Mouse (Mus musculus): ENCODE measurements around the gene Shc3.
A peak's percentile ranks its signal among the peaks of the same experiment; 100 is the strongest.

Shc3 gene

GRCm38 (mm10) chr13:51568501-51568901 lies 718 bp downstream of the Shc3 start:
- DNase-seq (ENCODE audit: low spot score), result peak; percentile 61

- peak; percentile 24 for DNase-seq (ENCODE audit: low spot score)
Observed at GRCm38 (mm10) chr13:51567411-51567851, 1.8 kb downstream of the Shc3 start.

GRCm38 (mm10) chr13:51567078-51567395 lies 2.2 kb downstream of the Shc3 start:
- no peak for DNase-seq (ENCODE audit: low spot score)

GRCm38 (mm10) chr13:51566371-51567077 lies 2.7 kb downstream of the Shc3 start:
- no peak for DNase-seq (ENCODE audit: low spot score)

GRCm38 (mm10) chr13:51564741-51565140 lies 4.5 kb downstream of the Shc3 start:
- no peak for DNase-seq (ENCODE audit: low spot score)

GRCm38 (mm10) chr13:51553343-51553742 lies 15.9 kb downstream of the Shc3 start:
- DNase-seq (ENCODE audit: low spot score), result no peak

DNA sequence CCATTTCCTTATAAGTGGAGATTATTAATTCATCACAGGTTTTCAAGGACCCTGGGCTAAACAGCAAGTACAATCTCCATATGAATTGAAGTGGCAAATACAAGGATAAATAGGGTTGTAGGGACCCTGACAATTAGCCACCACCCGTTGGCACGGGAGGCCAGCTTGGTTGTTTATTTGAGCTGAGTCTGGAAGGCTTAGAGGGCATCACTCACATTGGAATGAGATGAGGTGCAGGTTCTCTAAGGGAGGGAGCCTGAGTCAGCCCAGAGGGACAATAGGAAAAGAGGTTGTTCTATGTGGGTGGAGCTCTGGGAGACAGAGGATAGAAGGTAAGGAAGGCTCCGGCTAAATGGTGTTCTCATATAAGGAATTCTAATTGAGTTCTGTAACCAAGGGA lies 17.0 kb downstream of the Shc3 start:
- DNase-seq (ENCODE audit: low spot score), result no peak

- no peak for DNase-seq (ENCODE audit: low spot score)
Observed at GRCm38 (mm10) chr13:51551824-51552223, 17.4 kb downstream of the Shc3 start.

- DNase-seq (ENCODE audit: low spot score), result no peak
Observed at GRCm38 (mm10) chr13:51539816-51540215, 29.4 kb downstream of the Shc3 start.

- no peak for DNase-seq (ENCODE audit: low spot score)
Observed at GRCm38 (mm10) chr13:51535326-51535725, 33.9 kb downstream of the Shc3 start.

- DNase-seq (ENCODE audit: low spot score), result peak; percentile 59
Observed at GRCm38 (mm10) chr13:51526480-51526879, 42.7 kb downstream of the Shc3 start.

GRCm38 (mm10) chr13:51524316-51524715 lies 44.9 kb downstream of the Shc3 start:
- DNase-seq (ENCODE audit: low spot score), result no peak

GRCm38 (mm10) chr13:51523311-51523710 lies 45.9 kb downstream of the Shc3 start:
- no peak for DNase-seq (ENCODE audit: low spot score)

DNA sequence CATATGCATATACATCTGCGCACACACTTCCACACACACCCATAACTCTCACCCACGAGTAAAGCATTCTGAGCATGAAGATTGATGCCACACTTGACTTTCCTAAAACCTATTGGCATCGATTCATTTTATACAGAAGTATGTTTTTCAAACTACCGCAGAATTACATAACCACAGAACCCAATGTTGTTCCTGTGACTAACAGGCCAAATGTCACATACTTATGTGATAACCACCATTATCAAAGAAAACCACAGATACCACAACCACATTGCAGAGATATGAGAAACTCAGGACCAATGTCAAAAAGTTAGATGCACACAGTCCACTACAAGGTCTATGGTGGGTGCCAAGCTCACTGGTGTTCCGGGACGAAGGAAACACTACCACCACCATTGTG lies 50.3 kb downstream of the Shc3 start:
- no peak for DNase-seq (ENCODE audit: low spot score)

GRCm38 (mm10) chr13:51517943-51518342 lies 51.3 kb downstream of the Shc3 start:
- DNase-seq (ENCODE audit: low spot score), result no peak

DNA sequence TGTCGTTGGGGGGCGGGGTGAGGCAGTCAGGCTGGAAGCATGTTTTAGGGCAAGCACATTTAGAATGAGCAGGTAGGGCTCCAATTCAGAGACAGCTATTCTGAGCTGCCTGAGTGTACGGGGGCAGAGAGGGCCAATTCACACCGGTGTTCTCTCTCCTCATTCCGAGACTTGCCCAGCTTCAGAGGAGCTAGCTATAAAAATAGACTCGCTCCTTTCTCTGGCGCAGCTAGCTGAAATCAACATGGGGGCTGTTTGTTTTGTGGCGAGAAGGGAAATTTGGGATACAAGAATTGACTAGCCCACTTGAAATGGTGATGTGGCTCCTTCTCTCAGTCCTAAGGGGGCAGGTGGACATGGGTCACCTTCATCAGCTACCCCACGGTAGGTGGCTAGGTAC lies 60.4 kb downstream of the Shc3 start:
- no peak for DNase-seq (ENCODE audit: low spot score)

DNA sequence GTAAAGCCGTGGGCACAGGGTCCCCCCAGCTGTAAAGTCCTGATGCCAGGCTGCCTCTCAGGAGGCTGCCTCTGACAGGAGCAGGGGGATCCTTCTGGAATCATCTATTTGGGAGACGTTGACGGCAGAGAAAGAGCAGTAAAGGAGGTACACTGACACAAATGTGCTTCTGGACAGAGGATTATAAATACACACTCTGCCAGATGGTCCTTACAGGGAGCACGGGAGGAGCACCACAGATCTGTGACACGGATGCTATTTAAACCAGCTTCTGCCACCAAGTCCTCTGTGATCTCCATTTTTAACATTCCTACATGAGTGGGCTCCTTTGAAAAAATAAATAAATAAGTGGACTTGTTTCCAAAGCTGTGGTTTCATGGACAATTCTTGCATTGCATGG lies 63.5 kb downstream of the Shc3 start:
- DNase-seq (ENCODE audit: low spot score), result no peak

DNA sequence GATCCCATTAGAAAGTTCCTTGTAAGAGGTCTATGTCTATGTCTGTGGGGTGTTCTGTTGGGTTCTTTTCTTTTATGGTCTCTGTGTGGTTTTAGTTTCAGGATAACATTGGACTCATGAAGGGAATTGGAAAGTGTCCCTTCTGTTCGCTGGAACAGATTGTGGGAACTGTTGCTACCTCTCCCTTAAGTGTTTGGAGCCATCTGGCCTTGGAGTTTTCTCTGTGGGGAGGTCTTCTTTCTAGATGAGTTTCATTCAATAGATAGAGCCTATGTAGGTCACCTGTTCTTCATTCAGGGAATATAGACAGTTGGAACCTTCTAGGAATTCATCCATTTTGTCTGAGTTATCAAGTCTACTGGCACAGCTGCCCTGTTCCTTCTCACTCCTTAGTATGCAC lies 69.5 kb downstream of the Shc3 start:
- DNase-seq (ENCODE audit: low spot score), result no peak

DNA sequence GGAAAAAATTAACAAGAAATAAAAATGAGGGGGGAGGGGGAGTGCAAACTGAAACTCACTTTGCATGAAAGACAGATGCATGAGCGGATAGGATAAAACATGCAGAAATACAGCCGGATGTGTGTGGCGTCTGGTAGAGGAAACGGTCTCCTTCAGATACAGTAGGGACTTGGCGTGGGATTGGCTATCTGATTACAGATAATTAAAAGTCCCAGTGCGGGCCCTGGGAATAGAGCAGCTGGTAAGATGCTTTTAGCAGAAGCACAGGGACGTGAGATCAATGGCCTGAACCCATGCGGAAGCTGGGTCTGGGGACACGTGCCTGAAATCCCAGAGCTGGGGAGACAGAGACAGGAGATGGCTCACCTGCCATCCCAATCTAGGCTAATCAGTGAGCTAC lies 75.5 kb downstream of the Shc3 start:
- peak; percentile 55 for DNase-seq (ENCODE audit: low spot score)

GRCm38 (mm10) chr13:51491649-51492435 lies 77.4 kb downstream of the Shc3 start:
- DNase-seq (ENCODE audit: low spot score), result no peak

- no peak for DNase-seq (ENCODE audit: low spot score)
Observed at GRCm38 (mm10) chr13:51490195-51490594, 79.0 kb downstream of the Shc3 start.

- DNase-seq (ENCODE audit: low spot score), result no peak
Observed at GRCm38 (mm10) chr13:51488945-51489344, 80.3 kb downstream of the Shc3 start.

GRCm38 (mm10) chr13:51485291-51485690 lies 83.9 kb downstream of the Shc3 start:
- no peak for DNase-seq (ENCODE audit: low spot score)

DNA sequence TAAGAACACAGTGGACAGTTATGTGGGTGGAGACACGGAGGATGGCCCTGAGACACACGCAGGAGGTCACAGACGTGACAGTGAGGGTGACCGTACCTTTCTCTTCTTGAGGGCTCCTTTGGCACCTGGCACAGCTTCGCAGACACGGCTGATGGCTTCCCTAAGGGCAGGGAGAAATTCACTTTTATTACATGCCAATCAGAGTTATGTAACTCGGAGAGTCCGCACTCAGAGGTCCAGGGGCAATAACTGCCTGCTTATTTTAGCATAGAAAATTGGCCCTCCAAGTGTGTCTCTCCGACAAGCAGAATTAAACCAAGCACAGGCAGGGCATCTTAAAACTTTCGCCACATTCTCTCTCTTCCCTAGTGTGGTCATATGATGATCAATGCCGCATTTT lies 86.4 kb downstream of the Shc3 start:
- no peak for DNase-seq (ENCODE audit: low spot score)
